Mouse (Mus musculus) central nervous system, embryonic 11.5 days (tissue): ENCODE data around the gene Dntt. TPM values are rescaled to one million over a fixed set of nuclear protein-coding genes. Genes with fewer than 3 reads are reported as not detected.

ENCODE experiments used
- polyA plus RNA-seq: library from polyadenylated mRNA; depleted of rRNA; stranded (reverse); fragments of >200 nt; gene quantifications from 2 replicates; pipeline ENCODE4 v1.2.3, GENCODE M21; 2012; rRNA removed

The Dntt gene
- polyA plus RNA-seq, result 0.09 and 0.14 TPM in 2 replicates

GRCm38 (mm10) chr19:41029219-41029618, at the start of gene Dntt:
Gene Dntt (plus strand): TSS chr19:41029275.

GRCm38 (mm10) chr19:40994057-40994585, 35.0 kb upstream of the Dntt start, which contains the start of gene Blnk:
Gene Blnk (minus strand): TSS chr19:40994535.

GRCm38 (mm10) chr19:41076906-41077305, 47.8 kb downstream of the Dntt start, which contains the start of gene Opalin:
Gene Opalin (minus strand): TSS chr19:41077113.

Other genes with a start within 250 kb of the Dntt start
- 25.1 and 33.7 TPM in 2 replicates for gene Ccnj, start 198.0 kb upstream of the Dntt start, polyA plus RNA-seq
- gene Zfp518a, start 134.6 kb upstream of the Dntt start, polyA plus RNA-seq, result 8.3 and 14.0 TPM in 2 replicates
- 0.07 and 0.52 TPM in 2 replicates for gene Blnk, start 34.7 kb upstream of the Dntt start, polyA plus RNA-seq
- not detected in 2 replicates for gene Opalin, start 47.8 kb downstream of the Dntt start, polyA plus RNA-seq
- 0.78 and 1.2 TPM in 2 replicates for gene Tll2, start 177.6 kb downstream of the Dntt start, polyA plus RNA-seq
- 87.0 and 113 TPM in 2 replicates for gene Tm9sf3, start 234.7 kb downstream of the Dntt start, polyA plus RNA-seq